Mouse (Mus musculus): ENCODE measurements at regions not wholly inside any gene's neighbourhood (a gene's known extent, or its start where the extent isn't known, plus 50 kb on each side); places are given as distances from the start of the nearest gene placed in this dataset.
A peak's percentile ranks its signal among the peaks of the same experiment; 100 is the strongest.

GRCm38 (mm10) chr15:70982719-70983118 lies 2851.6 kb upstream of the Gm6569 start:
- WGBS, result 53% methylated on average over 3 of the region's 3 CpGs
- Histone ChIP-seq H3K4me1 (replicated peaks) (no peaks in the 10 kb centered on the region), H3K4me2 (no peak overlapping the region), H3K9ac (no peak overlapping the region), H3K9me3 (no peaks in the 10 kb centered on the region), H3K27ac (replicated peaks) (no peak overlapping the region), H3K27me3 (no peaks in the 10 kb centered on the region), H3K4me3 (no peak overlapping the region), H3K36me3 (no peaks in the 10 kb centered on the region)
- ATAC-seq (ENCODE audit: low FRiP score, low read depth), result no peak

GRCm38 (mm10) chr15:70987973-70988570 lies 2846.3 kb upstream of the Gm6569 start:
- Histone ChIP-seq H3K27ac (replicated peaks) (no peak overlapping the region), H3K4me1 (replicated peaks) (no peaks in the 10 kb centered on the region), H3K4me2 (no peak overlapping the region), H3K9ac (no peak overlapping the region), H3K27me3 (no peaks in the 10 kb centered on the region), H3K36me3 (no peaks in the 10 kb centered on the region), H3K9me3 (no peaks in the 10 kb centered on the region), H3K4me3 (no peak overlapping the region)
- ATAC-seq (ENCODE audit: low FRiP score, low read depth), result no peak
- 56% methylated on average over 4 of the region's 4 CpGs for WGBS

DNA sequence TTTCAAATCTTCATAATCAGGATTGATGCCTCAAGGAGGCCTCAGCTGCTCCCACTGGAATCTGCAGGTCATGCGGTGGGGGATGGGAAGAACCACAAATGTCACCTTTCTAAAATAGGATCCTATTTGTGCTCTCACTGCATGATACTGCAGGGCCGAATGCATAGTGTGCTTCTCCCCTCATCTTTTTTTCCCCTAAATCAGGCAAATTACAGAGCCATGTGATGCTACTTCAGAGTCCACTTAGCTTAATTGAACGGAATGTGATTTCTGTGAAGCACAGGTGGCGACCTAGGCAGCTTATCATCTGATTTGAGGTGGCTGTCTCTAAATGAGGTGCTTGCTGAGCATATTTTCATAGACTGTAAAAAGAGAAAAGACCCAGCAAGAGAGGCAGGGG lies 2841.0 kb upstream of the Gm6569 start:
- Histone ChIP-seq H3K36me3 (no peaks in the 10 kb centered on the region), H3K4me1 (replicated peaks) (no peaks in the 10 kb centered on the region), H3K9me3 (no peaks in the 10 kb centered on the region), H3K9ac (no peak overlapping the region), H3K4me3 (no peak overlapping the region), H3K4me2 (no peak overlapping the region), H3K27me3 (no peaks in the 10 kb centered on the region), H3K27ac (replicated peaks) (no peak overlapping the region)
- 70% methylated on average over 4 of the region's 4 CpGs for WGBS
- ATAC-seq (ENCODE audit: low FRiP score, low read depth), result no peak

DNA sequence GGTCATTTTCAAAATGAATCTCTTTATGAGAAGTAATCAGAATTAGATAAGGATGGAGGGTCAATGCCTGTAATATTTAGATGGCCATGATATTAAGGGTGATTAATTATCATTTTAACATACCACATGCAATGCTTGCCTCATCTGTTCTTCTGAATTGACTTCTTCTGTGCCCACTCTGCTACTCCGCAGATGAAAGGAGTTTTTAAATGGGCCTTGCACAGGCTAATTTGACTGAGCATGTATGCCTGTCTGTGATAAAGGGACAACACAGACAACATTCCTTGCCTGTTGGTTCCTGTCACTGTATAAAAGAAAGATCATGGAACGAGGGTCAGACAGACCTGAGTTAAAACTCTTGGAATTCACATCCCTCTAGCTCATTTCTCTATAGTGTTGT lies 2824.0 kb upstream of the Gm6569 start:
- Histone ChIP-seq H3K27ac (replicated peaks) (no peak overlapping the region), H3K4me2 (no peak overlapping the region), H3K4me3 (no peak overlapping the region), H3K9me3 (no peaks in the 10 kb centered on the region), H3K9ac (no peak overlapping the region), H3K36me3 (no peaks in the 10 kb centered on the region), H3K27me3 (no peaks in the 10 kb centered on the region), H3K4me1 (replicated peaks) (no peaks in the 10 kb centered on the region)
- ATAC-seq (ENCODE audit: low FRiP score, low read depth), result no peak
- WGBS, result 26% methylated on average over 2 of the region's 2 CpGs

- WGBS, result 17% methylated on average over 5 of the region's 5 CpGs
- H3K36me3 ChIP-seq, result no peaks in the 10 kb centered on the region
- no peak for ATAC-seq (ENCODE audit: low FRiP score, low read depth)
- H3K4me2 ChIP-seq, result no peak overlapping the region
- H3K27me3 ChIP-seq, result no peaks in the 10 kb centered on the region
- no peak overlapping the region for H3K9ac ChIP-seq
- no peak overlapping the region for H3K4me3 ChIP-seq
- no peaks in the 10 kb centered on the region for H3K4me1 ChIP-seq (replicated peaks)
- H3K27ac ChIP-seq (replicated peaks), result no peak overlapping the region
- no peaks in the 10 kb centered on the region for H3K9me3 ChIP-seq
Observed at GRCm38 (mm10) chr15:71010773-71011172, 2823.6 kb upstream of the Gm6569 start.

DNA sequence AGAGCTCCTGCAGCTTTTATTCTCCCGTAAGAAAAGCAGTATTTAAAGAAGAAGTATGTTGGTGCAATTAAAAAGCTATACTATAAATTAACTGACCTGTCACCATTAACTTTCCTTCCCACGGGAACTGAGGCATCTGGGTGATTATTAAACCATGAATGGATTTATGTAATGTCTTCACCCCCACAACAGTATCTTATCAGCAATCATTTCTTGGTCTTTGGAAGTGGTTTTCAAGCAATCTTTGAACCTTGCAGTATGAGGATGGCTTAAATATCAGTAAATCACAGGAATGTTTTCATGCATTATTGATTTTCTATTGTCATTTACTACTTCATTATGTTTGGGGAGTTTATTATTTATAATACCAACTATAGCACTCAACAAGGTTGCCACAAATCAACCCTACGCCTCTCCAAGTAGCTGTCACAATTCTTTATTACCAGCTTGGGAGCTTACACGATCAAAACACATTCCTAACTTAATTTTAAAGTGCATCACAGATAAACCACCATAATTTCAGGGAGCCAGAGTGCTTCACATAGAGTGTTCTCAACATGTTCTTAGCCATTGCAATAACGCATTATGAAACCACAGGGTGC lies 2780.0 kb upstream of the Gm6569 start:
- H3K27me3 ChIP-seq, result no peaks in the 10 kb centered on the region
- H3K4me3 ChIP-seq, result no peak overlapping the region
- H3K36me3 ChIP-seq, result no peaks in the 10 kb centered on the region
- H3K27ac ChIP-seq (replicated peaks), result no peak overlapping the region
- no peaks in the 10 kb centered on the region for H3K4me1 ChIP-seq (replicated peaks)
- ATAC-seq (ENCODE audit: low FRiP score, low read depth), result no peak
- H3K9me3 ChIP-seq, result no peaks in the 10 kb centered on the region
- H3K9ac ChIP-seq, result no peak overlapping the region
- no peak overlapping the region for H3K4me2 ChIP-seq
- WGBS, result 69% methylated on average over 5 of the region's 5 CpGs

- H3K4me2 ChIP-seq, result no peak overlapping the region
- WGBS, result 91% methylated on average over 1 of the region's 1 CpGs
- ATAC-seq (ENCODE audit: low FRiP score, low read depth), result no peak
- no peak overlapping the region for H3K4me3 ChIP-seq
- no peaks in the 10 kb centered on the region for H3K9me3 ChIP-seq
- no peaks in the 10 kb centered on the region for H3K4me1 ChIP-seq (replicated peaks)
- no peak overlapping the region for H3K27ac ChIP-seq (replicated peaks)
- H3K27me3 ChIP-seq, result no peaks in the 10 kb centered on the region
- no peaks in the 10 kb centered on the region for H3K36me3 ChIP-seq
- no peak overlapping the region for H3K9ac ChIP-seq
Observed at GRCm38 (mm10) chr15:71086367-71086997, 2747.9 kb upstream of the Gm6569 start.

DNA sequence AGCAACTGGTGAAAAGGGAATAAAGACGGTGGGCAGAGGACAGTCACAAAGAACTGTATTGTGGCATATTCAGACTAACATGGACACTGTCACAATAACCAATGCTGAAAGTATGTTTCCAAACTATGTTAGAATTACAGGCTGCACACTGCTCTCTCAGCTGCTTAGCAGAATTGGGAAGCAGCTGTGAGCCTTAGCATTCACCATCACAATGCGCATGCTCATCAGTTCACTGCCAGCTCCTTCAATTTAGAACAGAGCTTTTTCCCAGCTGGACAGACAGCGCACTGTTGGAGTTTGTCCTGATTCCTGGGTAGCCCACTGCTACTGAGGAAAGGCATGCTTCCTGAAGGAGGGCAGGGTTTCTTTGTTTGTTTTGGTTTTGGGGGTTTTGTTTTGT lies 2735.2 kb upstream of the Gm6569 start:
- Histone ChIP-seq H3K27me3 (no peaks in the 10 kb centered on the region), H3K9ac (no peak overlapping the region), H3K4me1 (replicated peaks) (no peaks in the 10 kb centered on the region), H3K36me3 (no peaks in the 10 kb centered on the region), H3K4me3 (no peak overlapping the region), H3K27ac (replicated peaks) (no peak overlapping the region), H3K4me2 (no peak overlapping the region), H3K9me3 (no peaks in the 10 kb centered on the region)
- ATAC-seq (ENCODE audit: low FRiP score, low read depth), result no peak
- WGBS, result 44% methylated on average over 3 of the region's 3 CpGs

- Histone ChIP-seq H3K9me3 (no peaks in the 10 kb centered on the region), H3K27me3 (no peaks in the 10 kb centered on the region), H3K36me3 (no peaks in the 10 kb centered on the region), H3K4me1 (replicated peaks) (no peaks in the 10 kb centered on the region), H3K9ac (no peak overlapping the region), H3K4me2 (no peak overlapping the region), H3K27ac (replicated peaks) (no peak overlapping the region), H3K4me3 (no peak overlapping the region)
- no peak for ATAC-seq (ENCODE audit: low FRiP score, low read depth)
Observed at GRCm38 (mm10) chr15:71129802-71130201, 2704.6 kb upstream of the Gm6569 start.

GRCm38 (mm10) chr15:71157680-71158079 lies 2676.7 kb upstream of the Gm6569 start:
- H3K36me3 ChIP-seq, result no peaks in the 10 kb centered on the region
- no peaks in the 10 kb centered on the region for H3K9me3 ChIP-seq
- 52% methylated on average over 2 of the region's 2 CpGs for WGBS
- ATAC-seq (ENCODE audit: low FRiP score, low read depth), result peak; percentile 45; the same call in 1 of the 2 replicates
- H3K4me1 ChIP-seq (replicated peaks), result no peaks in the 10 kb centered on the region
- H3K27me3 ChIP-seq, result no peaks in the 10 kb centered on the region
- H3K27ac ChIP-seq (replicated peaks), result no peak overlapping the region
- no peak overlapping the region for H3K4me3 ChIP-seq
- no peak overlapping the region for H3K9ac ChIP-seq
- no peak overlapping the region for H3K4me2 ChIP-seq

DNA sequence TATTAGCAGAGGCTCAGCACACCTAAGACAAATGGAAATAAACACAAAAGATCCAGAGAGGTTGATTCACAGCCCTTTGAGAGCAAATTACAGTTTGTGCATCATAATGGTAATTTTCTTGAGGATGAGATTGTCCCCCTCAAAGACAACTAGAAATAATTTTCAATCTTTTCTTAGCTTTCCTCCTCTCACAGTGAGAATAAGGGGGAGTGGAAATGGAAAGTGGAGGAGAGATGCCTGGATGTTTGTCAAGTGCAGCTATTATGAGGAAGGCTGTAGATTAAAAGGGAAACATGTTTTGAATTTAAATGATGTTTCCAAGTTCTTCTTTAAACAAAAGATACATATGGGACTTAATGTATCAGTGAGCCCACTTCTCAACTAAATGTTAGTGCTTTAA lies 2672.3 kb upstream of the Gm6569 start:
- Histone ChIP-seq H3K9ac (no peak overlapping the region), H3K27me3 (no peaks in the 10 kb centered on the region), H3K4me3 (no peak overlapping the region), H3K9me3 (no peaks in the 10 kb centered on the region), H3K27ac (replicated peaks) (no peak overlapping the region), H3K4me2 (no peak overlapping the region), H3K4me1 (replicated peaks) (no peaks in the 10 kb centered on the region), H3K36me3 (no peaks in the 10 kb centered on the region)
- ATAC-seq (ENCODE audit: low FRiP score, low read depth), result no peak

DNA sequence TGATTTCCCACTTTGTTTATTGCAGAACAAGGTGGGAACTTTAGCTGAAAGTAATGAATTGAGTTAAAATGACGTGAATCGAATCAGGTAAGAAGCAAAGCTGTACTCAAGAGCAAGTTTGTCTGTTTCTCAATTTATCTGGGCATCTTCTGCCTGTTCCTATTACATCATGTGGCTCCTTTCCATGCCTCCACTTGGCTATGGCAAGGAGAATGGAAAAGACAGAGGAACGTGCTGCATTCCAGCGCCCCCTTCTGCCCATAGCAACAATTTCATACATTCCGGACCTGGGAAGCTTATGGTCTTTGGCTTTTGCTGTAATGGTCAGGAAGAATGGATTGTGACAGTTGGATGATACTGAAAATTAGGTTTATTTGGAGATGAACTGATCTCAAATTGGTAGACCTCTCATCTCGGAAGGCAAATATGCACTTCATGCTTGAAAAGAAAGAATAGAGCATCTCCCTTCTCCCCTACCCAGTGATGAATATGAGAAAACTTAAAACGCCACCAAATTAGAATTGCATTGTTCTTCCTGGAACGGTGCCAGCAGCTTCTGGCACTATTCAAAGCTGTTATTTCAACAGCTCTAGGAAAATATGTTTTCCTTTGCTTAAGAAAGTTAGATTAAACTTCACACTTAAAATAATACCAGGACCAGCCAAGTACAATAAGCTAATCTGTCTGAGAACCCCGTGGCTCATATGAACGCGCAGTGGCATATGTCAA lies 2639.2 kb upstream of the Gm6569 start:
- H3K9ac ChIP-seq, result no peak overlapping the region

More for the DNA sequence above, 2639.2 kb upstream of the Gm6569 start:
- H3K9me3 ChIP-seq, result no peaks in the 10 kb centered on the region
- no peaks in the 10 kb centered on the region for H3K36me3 ChIP-seq
- no peak overlapping the region for H3K4me2 ChIP-seq
- 0 out of 2 replicates have a peak, but pooled peaks cover 6% of the 10 kb centered on the region for H3K4me1 ChIP-seq (replicated peaks)
- H3K4me3 ChIP-seq, result no peak overlapping the region
- H3K27me3 ChIP-seq, result no peaks in the 10 kb centered on the region
- 51% methylated on average over 11 of the region's 11 CpGs for WGBS
- H3K27ac ChIP-seq (replicated peaks), result no peak overlapping the region
- no peak for ATAC-seq (ENCODE audit: low FRiP score, low read depth)

All from hindbrain, embryonic 15.5 days (tissue).